Mouse (Mus musculus) intestine, postnatal 0 days (tissue): ENCODE measurements around the gene Alg14. TPM values are rescaled to one million over a fixed set of nuclear protein-coding genes. Genes with fewer than 3 reads are reported as not detected.

Source experiments
- ATAC-seq: fragments of 200-750 bp; cut with Nextera tagmentation; 2 replicates; pipeline ENCODE4 v1.8.0; 2017; ENCODE audit warnings: mild to moderate bottlenecking, moderate TSS enrichment, moderate library complexity
- H3K27ac ChIP-seq: fragments of 300-500 bp; sonication (generic); 2 replicates; pipeline ENCODE4 v1.5.1; 2014; ENCODE audit warnings: mild to moderate bottlenecking, low read depth, low read length, moderate library complexity
- H3K27me3 ChIP-seq: fragments of 300-500 bp; sonication (generic); replicated peaks from 2 replicates; pipeline ENCODE4 v1.6.1; 2014; ENCODE audit warnings: low read length, mixed read lengths; ENCODE audit not compliant: control insufficient read depth, insufficient read depth
- H3K36me3 ChIP-seq: fragments of 300-500 bp; sonication (generic); 2 replicates; pipeline ENCODE4 v1.6.1; 2014; ENCODE audit warnings: mild to moderate bottlenecking, moderate library complexity; ENCODE audit not compliant: control insufficient read depth, insufficient read depth
- H3K4me1 ChIP-seq: fragments of 300-500 bp; sonication (generic); replicated peaks from 2 replicates; pipeline ENCODE4 v1.6.1; 2014; ENCODE audit warnings: antibody characterized with exemption, low read length, mixed read lengths; ENCODE audit not compliant: control insufficient read depth, insufficient read depth
- H3K4me2 ChIP-seq: fragments of 300-500 bp; sonication (generic); replicated peaks from 2 replicates; pipeline ENCODE4 v1.6.1; 2014; ENCODE audit warnings: low read depth, mild to moderate bottlenecking, moderate library complexity
- H3K4me3 ChIP-seq: fragments of 300-500 bp; sonication (generic); 2 replicates; pipeline ENCODE4 v1.5.1; 2014; ENCODE audit warnings: low read depth, low read length
- H3K9ac ChIP-seq: fragments of 300-500 bp; sonication (generic); 2 replicates; pipeline ENCODE4 v1.6.1; 2014; ENCODE audit warnings: mild to moderate bottlenecking, low read depth, low read length
- H3K9me3 ChIP-seq: fragments of 300-500 bp; sonication (generic); 2 replicates; pipeline ENCODE4 v1.6.1; 2016; ENCODE audit warnings: mixed run types; ENCODE audit not compliant: control insufficient read depth
- CTCF ChIP-seq: sonication (generic); IDR thresholded peaks from 2 replicates; pipeline ENCODE4 v1.5.1; 2016; ENCODE audit warnings: low read depth, mild to moderate bottlenecking, control low read depth, antibody characterized with exemption, moderate library complexity
- WGBS: fragments of 180-500 bp; shearing (Covaris S2); extraction: QIAGEN DNeasy Blood & Tissue Kit; methylation state at CpG from one replicate; pipeline ENCODE4 v1.1.7; 2014; 5-methylcytosine and 5-hydroxymethylcytosine counted together
- polyA plus RNA-seq: library from polyadenylated mRNA; unstranded; fragments of >200 nt; fragmentation: Nextera tagmentation; extraction: Ambion mirVana; gene quantifications from 2 replicates; pipeline ENCODE4 v1.2.1, GENCODE M21; 2015

The Alg14 gene
- polyA plus RNA-seq, 1 experiment from 2014 or later = 26.1 TPM

DNA sequence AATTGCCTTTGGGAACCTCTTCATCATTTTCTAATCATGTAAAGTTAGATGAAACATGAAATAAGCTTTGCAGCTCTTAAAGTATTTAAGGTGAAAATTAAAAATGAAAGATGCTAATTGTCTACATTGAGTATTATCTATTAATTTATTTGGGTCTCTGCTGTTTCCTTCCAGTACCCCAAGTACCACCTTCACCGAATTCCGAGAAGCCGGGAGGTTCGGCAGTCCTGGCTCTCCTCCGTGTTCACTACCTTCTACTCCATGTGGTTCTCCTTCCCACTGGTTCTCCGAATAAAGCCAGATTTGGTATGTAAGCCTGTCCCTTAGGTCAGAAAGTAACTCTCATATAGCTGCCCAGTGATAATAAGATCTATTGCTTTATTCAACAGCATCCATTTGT, 28.3 kb downstream of the Alg14 start:
- Histone ChIP-seq H3K4me3 (no peak overlapping the region), H3K4me1 (no peaks in the 10 kb centered on the region), H3K9me3 (no peaks in the 10 kb centered on the region), H3K9ac (no peak overlapping the region), H3K36me3 (peaks cover 20% of the 10 kb centered on the region; the same call in 1 of the 2 replicates), H3K27me3 (no peaks in the 10 kb centered on the region), H3K4me2 (no peak overlapping the region), H3K27ac (no peak overlapping the region)
- no peak for TF ChIP-seq CTCF
- ATAC-seq = no peak
- WGBS = 92% methylated on average over 6 of the region's 6 CpGs

DNA sequence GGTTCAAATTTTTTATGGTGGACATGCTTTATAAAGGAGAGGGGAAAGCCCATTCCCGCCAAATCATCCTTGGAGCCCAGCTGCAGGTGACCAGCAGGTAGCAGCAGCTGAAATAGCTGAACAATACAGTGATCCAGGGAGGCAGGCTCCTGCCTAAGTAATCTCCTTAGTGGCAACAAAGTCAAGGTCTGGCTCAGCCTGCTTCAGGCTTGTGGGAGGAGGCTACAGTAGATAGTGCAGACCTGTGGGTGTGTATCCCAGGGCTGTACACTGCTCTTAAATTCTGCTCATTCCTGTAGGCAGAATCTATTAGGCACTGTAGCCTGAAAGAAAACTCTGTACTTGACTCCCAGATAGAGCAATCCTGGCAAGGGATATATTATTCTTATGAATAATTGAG, 29.3 kb downstream of the Alg14 start:
- Histone ChIP-seq H3K9ac (no peak overlapping the region), H3K36me3 (peaks cover 18% of the 10 kb centered on the region; the same call in 1 of the 2 replicates), H3K4me2 (no peak overlapping the region), H3K4me3 (no peak overlapping the region), H3K4me1 (no peaks in the 10 kb centered on the region), H3K27ac (no peak overlapping the region), H3K9me3 (no peaks in the 10 kb centered on the region), H3K27me3 (no peaks in the 10 kb centered on the region)
- ATAC-seq = no peak
- 79% methylated on average over 1 of the region's 1 CpGs for WGBS
- TF ChIP-seq CTCF = no peak

DNA sequence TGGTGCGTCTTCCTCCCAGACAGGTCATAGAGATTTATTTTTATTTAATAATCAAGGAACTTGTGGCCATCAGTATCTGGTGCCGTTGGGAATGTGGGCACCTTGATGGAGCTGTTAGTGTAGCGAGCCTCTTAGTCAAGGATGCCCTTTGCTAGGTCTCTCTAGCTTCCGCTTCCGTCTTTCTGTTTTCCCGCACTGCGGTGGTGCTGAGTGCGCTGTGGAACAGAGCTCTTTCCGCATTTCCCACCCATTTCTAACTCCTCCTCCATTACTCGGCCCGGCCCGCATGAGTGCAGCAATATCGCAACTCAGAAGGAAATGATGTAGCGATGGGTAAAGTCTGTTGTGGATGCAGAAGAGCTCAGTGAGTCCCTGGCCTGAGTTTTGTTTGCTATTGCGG, 31.8 kb downstream of the Alg14 start:
- no peak overlapping the region for H3K9ac ChIP-seq
- no peak for TF ChIP-seq CTCF
- H3K4me1 ChIP-seq = no peaks in the 10 kb centered on the region
- H3K4me2 ChIP-seq = no peak overlapping the region
- H3K27me3 ChIP-seq = no peaks in the 10 kb centered on the region
- H3K36me3 ChIP-seq = peaks cover 14% of the 10 kb centered on the region; the same call in 1 of the 2 replicates
- no peak overlapping the region for H3K4me3 ChIP-seq
- no peaks in the 10 kb centered on the region for H3K9me3 ChIP-seq
- ATAC-seq = no peak
- no peak overlapping the region for H3K27ac ChIP-seq
- 98% methylated on average over 15 of the region's 15 CpGs for WGBS

DNA sequence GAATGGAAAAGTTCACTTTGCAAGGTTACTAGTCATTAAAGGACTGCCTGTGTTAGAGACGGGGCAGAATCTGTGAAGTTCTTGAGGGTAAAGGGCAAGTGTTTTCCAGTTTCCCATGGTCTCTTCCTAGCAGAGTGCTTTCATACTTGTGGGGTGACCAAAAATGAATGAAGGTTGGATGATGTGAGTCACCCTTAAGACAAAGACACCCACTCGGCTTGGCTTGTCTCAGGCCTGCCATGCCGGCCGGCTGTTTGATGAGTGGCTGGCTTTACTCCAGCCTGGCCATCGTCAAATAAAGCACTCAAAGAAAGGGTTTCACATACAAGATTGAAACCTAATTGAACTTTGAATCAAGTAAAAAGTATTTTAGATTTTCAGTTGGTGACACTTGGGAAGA, 35.8 kb downstream of the Alg14 start:
- WGBS = 87% methylated on average over 5 of the region's 5 CpGs
- ATAC-seq = no peak
- no peaks in the 10 kb centered on the region for H3K4me1 ChIP-seq
- H3K27ac ChIP-seq = no peak overlapping the region
- H3K27me3 ChIP-seq = no peaks in the 10 kb centered on the region
- no peak overlapping the region for H3K9ac ChIP-seq
- H3K4me3 ChIP-seq = no peak overlapping the region
- H3K36me3 ChIP-seq = 0 out of 2 replicates have a peak, but pooled peaks cover 6% of the 10 kb centered on the region
- TF ChIP-seq CTCF = no peak
- no peak overlapping the region for H3K4me2 ChIP-seq
- no peaks in the 10 kb centered on the region for H3K9me3 ChIP-seq

DNA sequence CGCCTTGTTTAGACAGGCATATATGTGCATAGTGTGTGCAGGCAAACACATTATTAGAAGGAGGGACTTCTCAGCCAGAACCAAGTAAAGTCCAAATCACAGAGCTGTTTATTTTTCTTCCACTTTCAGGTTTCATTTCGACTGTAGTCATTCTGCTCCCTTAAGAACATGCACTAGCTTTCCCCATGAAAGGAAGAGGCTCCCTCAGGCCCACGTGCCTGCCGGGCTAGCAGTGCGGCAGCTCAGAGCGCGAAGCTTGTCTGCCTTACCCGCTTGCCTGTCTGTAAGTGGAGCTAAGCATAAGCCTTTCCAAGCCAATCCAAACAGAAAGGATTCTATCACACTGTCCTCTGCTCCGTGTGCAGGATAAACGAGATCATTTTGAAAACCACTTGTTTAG, 38.1 kb downstream of the Alg14 start:
- no peak overlapping the region for H3K9ac ChIP-seq
- no peak for ATAC-seq
- no peaks in the 10 kb centered on the region for H3K36me3 ChIP-seq
- H3K4me1 ChIP-seq = no peaks in the 10 kb centered on the region
- no peak overlapping the region for H3K4me2 ChIP-seq
- WGBS = 57% methylated on average over 10 of the region's 10 CpGs
- no peak for TF ChIP-seq CTCF
- no peak overlapping the region; the same call in 1 of the 2 replicates for H3K27ac ChIP-seq
- no peak overlapping the region for H3K4me3 ChIP-seq
- no peaks in the 10 kb centered on the region for H3K9me3 ChIP-seq
- no peaks in the 10 kb centered on the region for H3K27me3 ChIP-seq

DNA sequence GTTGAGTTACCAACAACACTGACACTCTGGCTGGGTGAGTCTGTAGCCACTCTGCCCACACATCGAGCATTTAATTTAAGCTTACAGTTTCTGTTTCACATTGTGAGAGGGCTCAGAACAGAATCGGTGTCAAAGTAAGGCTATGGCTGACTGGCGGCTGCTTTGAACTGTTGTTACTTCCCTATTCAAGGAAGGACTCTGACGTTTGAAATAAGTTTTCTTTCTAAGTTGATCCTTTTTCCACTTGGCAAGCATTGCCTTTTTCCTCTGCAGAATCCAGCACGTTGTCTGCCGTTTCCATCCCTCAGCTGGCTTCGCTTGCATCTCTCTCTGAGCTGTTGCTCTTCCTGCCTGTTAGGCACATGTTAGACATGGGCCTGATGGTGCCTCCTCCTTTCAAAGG, 38.7 kb downstream of the Alg14 start:
- Histone ChIP-seq H3K9me3 (no peaks in the 10 kb centered on the region), H3K36me3 (no peaks in the 10 kb centered on the region), H3K27me3 (no peaks in the 10 kb centered on the region), H3K27ac (no peak overlapping the region; the same call in 1 of the 2 replicates), H3K4me2 (no peak overlapping the region), H3K4me3 (no peak overlapping the region), H3K4me1 (no peaks in the 10 kb centered on the region), H3K9ac (no peak overlapping the region)
- ATAC-seq = no peak
- TF ChIP-seq CTCF = no peak
- 64% methylated on average over 7 of the region's 7 CpGs for WGBS
